Mouse (Mus musculus) MEL (cell line): ENCODE results near the gene Tirap.

Experiments
- CTCF ChIP-seq, 3 experiments: IDR thresholded peaks in 2 of 3; conservative IDR thresholded peaks in 1 of 3; 2 replicates each; pipeline ENCODE4 v1.5.1; 2011 to 2012; ENCODE audit warnings: low read length in 3 of 3, low read depth in 2 of 3, mild to moderate bottlenecking in 2 of 3, improper control_type of control experiment in 1 of 3, inconsistent platforms in 1 of 3, mixed read lengths in 1 of 3, moderate library complexity in 1 of 3; ENCODE audit not compliant: control insufficient read depth in 1 of 3, insufficient read depth in 1 of 3, poor library complexity in 1 of 3, severe bottlenecking in 1 of 3
- MAX ChIP-seq: IDR thresholded peaks from 2 replicates; pipeline ENCODE4 v1.6.1; 2011; ENCODE audit warnings: low read length, improper control_type of control experiment
- POLR2A ChIP-seq, 2 experiments: IDR thresholded peaks; 2 replicates each; pipeline ENCODE4 v1.6.1; 2011 to 2012; ENCODE audit warnings: low read length in 2 of 2, mild to moderate bottlenecking in 2 of 2, control low read depth in 1 of 2, improper control_type of control experiment in 1 of 2, low read depth in 1 of 2, moderate library complexity in 1 of 2; ENCODE audit not compliant: control insufficient read depth in 1 of 2, insufficient read depth in 1 of 2, poor library complexity in 1 of 2
- USF1 ChIP-seq: IDR thresholded peaks from 2 replicates; pipeline ENCODE4 v1.6.1; 2014; ENCODE audit warnings: low read depth, mild to moderate bottlenecking, inconsistent platforms, low read length, improper control_type of control experiment, moderate library complexity

GRCm38 (mm10) chr9:35142221-35142620 is 57.9 kb downstream of the Tirap start:
- TF ChIP-seq POLR2A (IDR thresholded peaks at IDR 0.05; ENCODE audit: control insufficient read depth in 1 of 2, insufficient read depth in 1 of 2, low read depth in 1 of 2, low read length in 2 of 2, poor library complexity in 1 of 2) = no peak
- TF ChIP-seq MAX = no peak
- no peak for TF ChIP-seq CTCF (IDR thresholded peaks at IDR 0.05 in 2 of 3, conservative IDR thresholded peaks at IDR 0.05 in 1 of 3; ENCODE audit: control insufficient read depth in 1 of 3, insufficient read depth in 1 of 3, low read depth in 2 of 3, low read length in 3 of 3, poor library complexity in 1 of 3, severe bottlenecking in 1 of 3)
- TF ChIP-seq USF1 = no peak
